17 mouse cellular contexts compared by ENCODE assay signal in genomic region chr14:60975736-60976135, GRCm38 (mm10).
A peak's percentile ranks its signal among the peaks of the same experiment; 100 is the strongest.
DNase-seq lines count a peak whose midpoint lies in the region; ATAC-seq and TF ChIP-seq lines count a peak whose summit lies in the region.
"Had no signal": no experiment of that assay in that cellular context is flagged by ENCODE, and none has a peak within 500 bp of the region (broad histone marks: within the 10 kb centered on the region; RNA-seq: fewer than 3 reads in every experiment).

No protein-coding gene starts in this region.

- H3K27ac ChIP-seq in kidney, embryonic 14.5 days (ENCODE audit: low read depth, low read length) = no peak overlapping the region
- no peak overlapping the region for H3K27ac ChIP-seq in liver, embryonic 13.5 days
- no peak overlapping the region for H3K27ac ChIP-seq in midbrain, postnatal 0 days (ENCODE audit: low read depth, low read length)
- no peak overlapping the region for H3K27ac ChIP-seq in midbrain, embryonic 13.5 days
- H3K27ac ChIP-seq: heart, adult 2 months; hindbrain, embryonic 10.5 days had no signal

- ATAC-seq in kidney, embryonic 14.5 days (ENCODE audit: low FRiP score, low TSS enrichment) = no peak
- ATAC-seq in liver, embryonic 13.5 days (ENCODE audit: low read depth) = peak; percentile 79
- ATAC-seq in midbrain, postnatal 0 days (ENCODE audit: low FRiP score) = no peak
- no peak for ATAC-seq in midbrain, embryonic 13.5 days
- ATAC-seq: midbrain, embryonic 16.5 days had no signal

- no peak overlapping the region for H3K9ac ChIP-seq in kidney, embryonic 14.5 days (ENCODE audit: low read depth, low read length)
- no peak overlapping the region for H3K9ac ChIP-seq in liver, embryonic 13.5 days
- H3K9ac ChIP-seq in midbrain, postnatal 0 days (replicated peaks; ENCODE audit: low read length, poor library complexity, severe bottlenecking) = no peak overlapping the region
- H3K9ac ChIP-seq in midbrain, embryonic 13.5 days (replicated peaks) = no peak overlapping the region

- no peaks in the 10 kb centered on the region for H3K36me3 ChIP-seq in kidney, embryonic 14.5 days (ENCODE audit: control insufficient read depth, insufficient read depth, low read length)
- H3K36me3 ChIP-seq in liver, embryonic 13.5 days = no peaks in the 10 kb centered on the region
- peaks cover 4% of the 10 kb centered on the region; the same call in 1 of the 2 replicates for H3K36me3 ChIP-seq in midbrain, postnatal 0 days (ENCODE audit: insufficient read depth, low read length)
- H3K36me3 ChIP-seq in midbrain, embryonic 13.5 days = peaks cover 28% of the 10 kb centered on the region

- 60% methylated on average over 3 of the region's 3 CpGs for WGBS in kidney, embryonic 14.5 days
- 52% methylated on average over 3 of the region's 3 CpGs for WGBS in liver, embryonic 13.5 days (ENCODE audit: insufficient replicate concordance)
- WGBS in midbrain, postnatal 0 days = 86% methylated on average over 3 of the region's 3 CpGs
- WGBS in midbrain, embryonic 13.5 days = 87% methylated on average over 3 of the region's 3 CpGs

- peak; percentile 2 for DNase-seq in kidney, adult 9 months
- peak; percentile 82 for DNase-seq in adrenal gland, postnatal 14 days
- no peak for DNase-seq in liver, embryonic 13.5 days
- no peak for DNase-seq in midbrain, postnatal 0 days (ENCODE audit: low spot score)
- DNase-seq in thymus, postnatal 4 days = no peak
- DNase-seq: B cell, adult 2 months; cerebellum, adult 8-10 months; gastrocnemius, postnatal 10 days; heart, adult 2 months; kidney, postnatal 25 days; lung, postnatal 10 days; right cerebral cortex, postnatal 14 days; thymus, postnatal 25 days had no signal

- no peaks in the 10 kb centered on the region for H3K4me1 ChIP-seq in kidney, embryonic 14.5 days (ENCODE audit: control insufficient read depth, insufficient read depth, low read length)
- H3K4me1 ChIP-seq in liver, embryonic 13.5 days (replicated peaks) = no peaks in the 10 kb centered on the region
- no peaks in the 10 kb centered on the region for H3K4me1 ChIP-seq in midbrain, postnatal 0 days (ENCODE audit: insufficient read depth, low read length)
- H3K4me1 ChIP-seq in midbrain, embryonic 13.5 days (replicated peaks) = no peaks in the 10 kb centered on the region

- no peaks in the 10 kb centered on the region for H3K9me3 ChIP-seq in kidney, embryonic 14.5 days (ENCODE audit: control insufficient read depth, low read length)
- H3K9me3 ChIP-seq in liver, embryonic 13.5 days (replicated peaks) = no peaks in the 10 kb centered on the region
- H3K9me3 ChIP-seq in midbrain, postnatal 0 days (ENCODE audit: low read length) = no peaks in the 10 kb centered on the region
- no peaks in the 10 kb centered on the region for H3K9me3 ChIP-seq in midbrain, embryonic 13.5 days
- H3K9me3 ChIP-seq: hindbrain, embryonic 10.5 days had no signal

- no peaks in the 10 kb centered on the region for H3K27me3 ChIP-seq in kidney, embryonic 14.5 days (ENCODE audit: control insufficient read depth, insufficient read depth, low read length)
- no peaks in the 10 kb centered on the region for H3K27me3 ChIP-seq in liver, embryonic 13.5 days
- H3K27me3 ChIP-seq in midbrain, postnatal 0 days (ENCODE audit: insufficient read depth, low read length) = no peaks in the 10 kb centered on the region
- no peaks in the 10 kb centered on the region for H3K27me3 ChIP-seq in midbrain, embryonic 13.5 days

- no peak for TF ChIP-seq CTCF in midbrain, postnatal 0 days (IDR thresholded peaks at IDR 0.05)

- H3K4me3 ChIP-seq in kidney, embryonic 14.5 days (ENCODE audit: low read length) = no peak overlapping the region
- no peak overlapping the region for H3K4me3 ChIP-seq in liver, embryonic 13.5 days (replicated peaks)
- no peak overlapping the region for H3K4me3 ChIP-seq in midbrain, postnatal 0 days (ENCODE audit: low read depth, low read length)
- no peak overlapping the region for H3K4me3 ChIP-seq in midbrain, embryonic 13.5 days (replicated peaks)
- H3K4me3 ChIP-seq: heart, adult 2 months; hindbrain, embryonic 10.5 days had no signal

- H3K4me2 ChIP-seq in kidney, embryonic 14.5 days (replicated peaks; ENCODE audit: low read depth, low read length) = no peak overlapping the region
- H3K4me2 ChIP-seq in liver, embryonic 13.5 days = no peak overlapping the region
- H3K4me2 ChIP-seq in midbrain, postnatal 0 days (ENCODE audit: low read depth, low read length, poor library complexity, severe bottlenecking) = no peak overlapping the region
- H3K4me2 ChIP-seq in midbrain, embryonic 13.5 days (replicated peaks) = no peak overlapping the region

Comparison
In these comparisons a context has a peak if more than half of its experiments do, and no peak if none do; other contexts are left out.
1. DNase-seq: peak in kidney, adult 9 months (single experiment) and adrenal gland, postnatal 14 days (single experiment); none in liver, embryonic 13.5 days (single experiment), midbrain, postnatal 0 days (single experiment) and thymus, postnatal 4 days (single experiment).